Mouse (Mus musculus) cerebellum, adult 2 months (tissue): Measurements from ENCODE around the gene Htr6.

Source experiments
- CTCF ChIP-seq: fragments of 200-500 bp; IDR thresholded peaks from 2 replicates; pipeline ENCODE4 v1.5.1; 2011; ENCODE audit warnings: low read depth, mild to moderate bottlenecking, control low read depth, low read length, moderate library complexity, borderline replicate concordance; ENCODE audit not compliant: insufficient read depth
- POLR2A ChIP-seq: fragments of 200-500 bp; IDR thresholded peaks from 2 replicates; pipeline ENCODE4 v1.6.1; 2011; ENCODE audit warnings: low read length, control low read depth, borderline replicate concordance; ENCODE audit not compliant: insufficient read depth

DNA sequence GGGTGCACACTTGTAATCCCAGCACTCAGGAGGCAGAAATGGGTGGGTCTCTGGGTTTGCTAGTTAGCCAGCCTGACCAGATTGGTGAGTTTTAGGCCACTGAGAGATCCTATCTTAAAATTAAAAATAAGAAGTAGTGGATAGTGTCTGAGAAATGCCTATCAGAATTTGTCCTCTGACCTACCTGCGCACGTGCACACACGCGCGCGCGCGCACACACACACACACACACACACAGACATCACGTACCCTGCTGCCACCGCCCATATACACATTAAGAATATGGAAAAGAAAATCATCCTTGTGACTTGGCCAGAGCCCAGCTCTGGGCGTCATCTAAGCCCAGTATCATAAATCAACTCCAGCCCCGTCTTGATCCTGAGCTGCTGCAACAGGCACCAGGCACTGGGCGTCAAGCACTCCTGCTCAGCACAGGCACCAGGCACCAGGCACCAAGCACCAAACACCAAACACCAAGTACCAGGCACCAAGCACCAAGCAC lies 64.1 kb downstream of the Htr6 start:
- TF ChIP-seq CTCF = no peak
- no peak for TF ChIP-seq POLR2A
